Mouse (Mus musculus) ES-E14 (cell line): ENCODE measurements around the gene Tmem135. TPM values are rescaled to one million over a fixed set of nuclear protein-coding genes. Genes with fewer than 3 reads are reported as not detected.

Experiments used
- DNase-seq: peaks from one replicate; pipeline ENCODE4 v3.0.0-alpha.2; 2013; ENCODE audit warnings: low read depth, low spot score
- H3K27ac ChIP-seq: 2 replicates; pipeline ENCODE4 v1.5.1; 2012; ENCODE audit warnings: low read depth, mild to moderate bottlenecking, low read length, moderate library complexity, mixed read lengths; ENCODE audit not compliant: poor library complexity, insufficient read depth, severe bottlenecking
- H3K36me3 ChIP-seq: 2 replicates; pipeline ENCODE4 v1.6.1; 2012; ENCODE audit warnings: mild to moderate bottlenecking, low read length, moderate library complexity, mixed read lengths; ENCODE audit not compliant: control insufficient read depth, poor library complexity, insufficient read depth, severe bottlenecking
- H3K4me1 ChIP-seq, 2 experiments: fragments of 150-350 bp in 1 of 2; sonication (generic) in 1 of 2; 2 replicates each; pipeline ENCODE4 v1.6.1; 2012; ENCODE audit warnings: low read length in 2 of 2, mild to moderate bottlenecking in 1 of 2, mixed read lengths in 1 of 2; ENCODE audit not compliant: control insufficient read depth in 2 of 2, insufficient read depth in 2 of 2, poor library complexity in 1 of 2
- H3K4me3 ChIP-seq, 2 experiments: fragments of 150-350 bp in 1 of 2; sonication (generic) in 1 of 2; 2 replicates each; pipeline ENCODE4 v1.5.1; 2012; ENCODE audit warnings: low read length in 2 of 2, low read depth in 1 of 2, mild to moderate bottlenecking in 1 of 2, mixed read lengths in 1 of 2; ENCODE audit not compliant: insufficient read depth in 1 of 2, poor library complexity in 1 of 2, severe bottlenecking in 1 of 2
- H3K9ac ChIP-seq: 2 replicates; pipeline ENCODE4 v1.6.1; 2012; ENCODE audit warnings: low read depth, mild to moderate bottlenecking, low read length, mixed read lengths; ENCODE audit not compliant: poor library complexity, insufficient read depth, severe bottlenecking
- H3K9me3 ChIP-seq: fragments of 150-350 bp; sonication (generic); 2 replicates; pipeline ENCODE4 v1.6.1; 2012; ENCODE audit warnings: low read depth, mild to moderate bottlenecking, low read length; ENCODE audit not compliant: control insufficient read depth, insufficient read depth
- CHD2 ChIP-seq: IDR thresholded peaks from 2 replicates; pipeline ENCODE4 v1.6.1; 2014; ENCODE audit warnings: mild to moderate bottlenecking, low read depth, low read length, inconsistent platforms
- HCFC1 ChIP-seq: IDR thresholded peaks from 2 replicates; pipeline ENCODE4 v1.6.1; 2012; ENCODE audit warnings: low read length, inconsistent platforms, borderline replicate concordance; ENCODE audit not compliant: insufficient read depth
- MAFK ChIP-seq: IDR thresholded peaks from 2 replicates; pipeline ENCODE4 v1.6.1; 2014; ENCODE audit warnings: mild to moderate bottlenecking, low read depth, low read length, inconsistent platforms; ENCODE audit not compliant: insufficient read depth
- ZC3H11A ChIP-seq: IDR thresholded peaks from 2 replicates; pipeline ENCODE4 v1.6.1; 2012; ENCODE audit warnings: low read depth, mild to moderate bottlenecking, inconsistent platforms, low read length, borderline replicate concordance
- ZNF384 ChIP-seq: IDR thresholded peaks from 2 replicates; pipeline ENCODE4 v1.6.1; 2012; ENCODE audit warnings: low read depth, low read length, inconsistent platforms
- in situ Hi-C, 2 experiments: fragments of 600-800 bp; cut with MboI; formaldehyde crosslinking; loops; one replicate each; pipeline ENCODE4 v1.15.1; 2025; ENCODE audit warnings: low sequenced_read_pairs in 2 of 2, inconsistent platforms in 1 of 2; ENCODE audit not compliant: unreplicated experiment in 2 of 2
- total RNA-seq: library from RNA; depleted of rRNA; stranded (reverse); fragments of 300-350 nt; gene quantifications from 2 replicates; pipeline ENCODE4 v1.2.3, GENCODE M21; 2012

Gene Tmem135
- total RNA-seq, 1 experiment = 19.0 TPM

DNA sequence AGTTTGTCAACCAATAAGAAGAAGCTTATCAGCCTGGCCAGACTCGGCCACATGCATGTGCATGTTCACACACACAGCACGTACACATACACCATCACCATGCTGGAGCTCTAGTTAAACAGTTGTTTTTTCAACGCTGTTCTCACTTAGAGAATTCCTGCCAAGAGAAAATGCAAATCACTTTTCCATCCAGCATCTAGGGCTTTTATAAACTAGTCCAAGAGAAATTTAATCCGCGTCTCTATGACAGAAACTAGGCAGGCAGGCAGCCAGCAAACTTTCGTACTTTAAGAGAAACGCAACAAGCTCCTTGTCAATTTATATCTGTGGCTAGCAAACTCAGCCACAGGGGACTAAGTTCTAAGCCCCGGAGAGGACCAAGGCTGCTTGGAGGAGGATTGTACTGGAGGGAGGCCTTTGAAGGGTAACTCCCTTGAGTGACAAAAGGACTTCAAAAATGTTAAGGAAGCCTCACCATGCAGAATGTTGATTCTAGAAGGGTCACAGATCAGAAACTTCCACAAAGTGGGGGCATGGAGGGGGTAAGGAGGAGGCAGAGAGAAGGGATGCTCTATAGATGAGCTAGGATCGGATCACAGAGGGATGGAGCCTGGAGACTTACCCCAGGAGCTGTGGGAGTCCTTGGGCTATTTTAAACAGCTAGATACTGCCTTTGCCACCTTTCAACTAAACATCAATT, 29.3 kb upstream of the Tmem135 start:
- Histone ChIP-seq H3K4me1 (no peaks in the 10 kb centered on the region), H3K9me3 (no peaks in the 10 kb centered on the region), H3K9ac (no peak overlapping the region), H3K4me3 (no peak overlapping the region), H3K27ac (no peak overlapping the region), H3K36me3 (no peaks in the 10 kb centered on the region)
- in situ Hi-C loops = no loop called here
- DNase-seq = no peak
- TF ChIP-seq HCFC1 = no peak
- no peak for TF ChIP-seq ZNF384
- TF ChIP-seq CHD2 = no peak
- TF ChIP-seq ZC3H11A = no peak
- no peak for TF ChIP-seq MAFK

DNA sequence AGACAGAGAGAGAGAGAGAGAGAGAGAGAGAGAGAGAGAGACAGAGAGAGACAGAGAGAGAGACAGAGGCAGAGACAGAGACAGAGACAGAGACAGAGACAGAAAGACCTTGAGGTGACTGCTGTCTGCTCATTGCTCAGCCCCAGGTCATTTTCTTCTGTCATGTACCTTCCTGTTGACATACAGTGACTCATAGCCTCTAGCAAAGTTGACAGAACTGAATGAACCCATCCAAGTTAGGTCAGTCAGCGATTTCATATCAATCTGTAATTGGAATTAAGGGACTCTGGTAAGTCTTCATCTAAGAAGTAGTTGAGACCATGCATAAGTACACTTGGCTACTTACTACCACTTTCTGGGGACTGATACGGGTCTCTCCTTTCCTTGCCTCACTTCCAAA, 27.2 kb upstream of the Tmem135 start:
- no peak overlapping the region for H3K9ac ChIP-seq
- no peaks in the 10 kb centered on the region for H3K9me3 ChIP-seq
- no peak for DNase-seq
- H3K4me1 ChIP-seq = no peaks in the 10 kb centered on the region
- TF ChIP-seq MAFK = no peak
- no peak for TF ChIP-seq HCFC1
- TF ChIP-seq CHD2 = no peak
- TF ChIP-seq ZC3H11A = no peak
- no peak for TF ChIP-seq ZNF384
- no peak overlapping the region for H3K27ac ChIP-seq
- H3K4me3 ChIP-seq = no peak overlapping the region
- H3K36me3 ChIP-seq = no peaks in the 10 kb centered on the region
- in situ Hi-C loops = no loop called here

DNA sequence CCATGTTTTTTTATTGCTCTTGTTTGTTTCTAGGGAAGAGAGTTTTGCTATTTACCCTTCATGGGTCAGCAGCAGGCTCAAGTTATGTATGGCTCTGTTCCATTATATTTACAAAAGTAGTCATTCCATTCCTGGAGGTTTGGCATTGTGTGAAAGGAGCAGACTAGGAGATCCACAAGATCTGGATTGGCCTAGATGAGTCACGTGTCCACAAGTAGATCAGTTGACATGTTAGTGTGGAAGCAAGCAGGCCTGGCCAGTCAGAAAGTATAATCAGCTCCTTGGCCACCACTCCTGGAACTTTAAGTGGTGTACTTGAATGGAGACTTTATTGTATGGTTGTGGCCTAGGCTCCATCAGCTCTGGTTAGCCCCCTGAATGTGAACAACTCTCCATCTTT, 25.3 kb upstream of the Tmem135 start:
- H3K9me3 ChIP-seq = no peaks in the 10 kb centered on the region
- no peak overlapping the region for H3K27ac ChIP-seq
- in situ Hi-C loops = no loop called here
- H3K4me3 ChIP-seq = no peak overlapping the region
- DNase-seq = no peak
- H3K36me3 ChIP-seq = no peaks in the 10 kb centered on the region
- TF ChIP-seq HCFC1 = no peak
- no peak for TF ChIP-seq ZC3H11A
- no peak for TF ChIP-seq ZNF384
- no peak for TF ChIP-seq CHD2
- TF ChIP-seq MAFK = no peak
- H3K9ac ChIP-seq = no peak overlapping the region
- no peaks in the 10 kb centered on the region for H3K4me1 ChIP-seq

DNA sequence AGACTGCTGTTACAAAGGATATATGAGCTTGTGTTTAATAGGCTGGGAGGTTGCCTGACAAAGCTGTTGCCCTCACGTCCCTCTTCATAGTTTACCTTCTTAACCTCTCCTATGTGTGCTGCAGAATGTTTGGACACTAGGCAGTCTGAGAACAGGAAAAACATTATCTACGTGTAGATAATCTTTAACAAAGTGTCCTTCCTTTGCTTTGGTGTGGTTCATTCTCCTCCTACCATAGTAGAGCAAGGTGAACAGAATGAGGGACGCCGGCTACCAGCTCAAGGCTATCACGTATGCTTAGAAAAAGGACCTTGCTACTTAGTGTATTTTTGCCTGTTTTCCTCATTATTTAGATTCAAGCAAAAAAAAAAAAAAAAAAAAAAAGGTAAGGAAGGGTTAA, 24.8 kb upstream of the Tmem135 start:
- in situ Hi-C loops = no loop called here

More for the DNA sequence above, 24.8 kb upstream of the Tmem135 start:
- Histone ChIP-seq H3K36me3 (no peaks in the 10 kb centered on the region), H3K4me3 (no peak overlapping the region), H3K27ac (no peak overlapping the region), H3K4me1 (no peaks in the 10 kb centered on the region), H3K9me3 (no peaks in the 10 kb centered on the region), H3K9ac (no peak overlapping the region)
- DNase-seq = no peak
- TF ChIP-seq MAFK = no peak
- TF ChIP-seq HCFC1 = no peak
- TF ChIP-seq CHD2 = no peak
- no peak for TF ChIP-seq ZNF384
- no peak for TF ChIP-seq ZC3H11A
